Mouse (Mus musculus) bone marrow, adult 2 months (tissue): ENCODE data around the gene Ctsl. TPM values are rescaled to one million over a fixed set of nuclear protein-coding genes. Genes with fewer than 3 reads are reported as not detected.

Experiments
- H3K27ac ChIP-seq: fragments of 200-500 bp; 2 replicates; pipeline ENCODE4 v1.5.1; 2012; ENCODE audit warnings: low read depth, mild to moderate bottlenecking, control low read depth, inconsistent platforms, low read length; ENCODE audit not compliant: control insufficient read depth, poor library complexity, insufficient read depth
- H3K4me1 ChIP-seq: fragments of 200-500 bp; 2 replicates; pipeline ENCODE4 v1.6.1; 2011; ENCODE audit warnings: low read length; ENCODE audit not compliant: control insufficient read depth, insufficient read depth
- H3K4me3 ChIP-seq: fragments of 200-500 bp; replicated peaks from 2 replicates; pipeline ENCODE3; 2011; ENCODE audit warnings: mild to moderate bottlenecking, low read depth, low read length, control low read depth; ENCODE audit not compliant: control insufficient read depth
- CTCF ChIP-seq: fragments of 200-500 bp; IDR thresholded peaks from 2 replicates; pipeline ENCODE4 v1.5.1; 2011; ENCODE audit warnings: low read length, control low read depth; ENCODE audit not compliant: control insufficient read depth, insufficient read depth
- POLR2A ChIP-seq: fragments of 200-500 bp; IDR thresholded peaks from 2 replicates; pipeline ENCODE4 v1.6.1; 2011; ENCODE audit warnings: low read depth, mild to moderate bottlenecking, control low read depth, low read length, borderline replicate concordance; ENCODE audit not compliant: control insufficient read depth
- WGBS: fragments of 180-500 bp; shearing (Covaris S2); methylation state at CpG from one replicate; pipeline ENCODE4 v1.1.7; 2018; 5-methylcytosine and 5-hydroxymethylcytosine counted together
- polyA plus RNA-seq: library from polyadenylated mRNA; stranded (reverse); fragments of >200 nt; gene quantifications from 2 replicates; pipeline ENCODE4 v1.2.4, GENCODE M21; 2011; ENCODE audit warnings: low replicate concordance; ENCODE audit not compliant: missing spikeins, insufficient read depth, insufficient read length

Ctsl gene
- polyA plus RNA-seq, 1 experiment, result 98.7 TPM

GRCm38 (mm10) chr13:64386048-64386447 lies 15.4 kb upstream of the Ctsl start:
- no peaks in the 10 kb centered on the region for H3K4me1 ChIP-seq
- TF ChIP-seq CTCF (no peak), POLR2A (no peak)
- H3K4me3 ChIP-seq, result no peak overlapping the region
- 48% methylated on average over 2 of the region's 2 CpGs for WGBS
- no peak overlapping the region for H3K27ac ChIP-seq

DNA sequence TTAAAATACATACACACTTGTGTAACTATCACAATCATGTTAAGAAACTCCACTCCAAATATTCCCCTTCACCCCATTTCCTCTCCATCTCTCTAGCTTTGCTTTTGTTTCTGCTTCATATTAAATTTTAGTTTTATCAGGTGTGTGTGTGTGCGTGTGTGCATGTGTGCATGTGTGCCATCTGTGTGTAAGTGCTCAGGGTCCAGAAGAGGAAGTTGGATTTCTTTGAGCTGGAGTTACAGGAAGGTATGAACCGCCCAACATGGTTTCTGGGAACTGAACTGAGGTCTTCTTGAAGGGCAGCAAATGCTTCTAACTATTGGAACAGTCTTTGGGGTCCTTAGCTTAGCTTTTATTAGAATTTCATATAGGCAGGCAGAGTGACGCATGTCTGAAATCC lies 14.2 kb upstream of the Ctsl start:
- no peaks in the 10 kb centered on the region for H3K4me1 ChIP-seq
- TF ChIP-seq POLR2A (no peak), CTCF (no peak)
- H3K4me3 ChIP-seq, result no peak overlapping the region
- 53% methylated on average over 3 of the region's 3 CpGs for WGBS
- H3K27ac ChIP-seq, result no peak overlapping the region

GRCm38 (mm10) chr13:64380251-64380650 lies 9.6 kb upstream of the Ctsl start:
- Histone ChIP-seq H3K4me3 (no peak overlapping the region), H3K4me1 (no peaks in the 10 kb centered on the region), H3K27ac (no peak overlapping the region)
- 84% methylated on average over 2 of the region's 2 CpGs for WGBS
- TF ChIP-seq CTCF (no peak), POLR2A (no peak)

DNA sequence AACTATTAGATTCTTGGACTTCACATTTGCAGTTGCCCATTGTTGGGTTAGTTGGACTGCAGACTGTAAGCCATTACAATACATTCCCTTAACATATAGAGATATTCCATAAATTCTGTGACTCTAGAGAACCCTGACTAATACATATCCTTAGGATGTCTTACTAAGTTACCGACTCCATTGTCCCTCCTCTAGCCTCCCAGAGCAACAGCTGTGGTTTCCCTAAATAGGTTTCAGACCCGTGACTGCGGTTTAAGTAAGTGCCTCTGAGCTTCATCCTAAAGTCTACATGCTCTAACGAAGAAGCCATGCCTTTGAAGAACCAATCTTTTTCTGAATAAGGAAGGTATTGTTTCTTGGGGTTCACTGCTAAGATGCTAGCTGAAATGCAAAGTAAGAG lies 7.9 kb upstream of the Ctsl start:
- WGBS, result 70% methylated on average over 4 of the region's 4 CpGs
- Histone ChIP-seq H3K4me3 (no peak overlapping the region), H3K27ac (no peak overlapping the region), H3K4me1 (no peaks in the 10 kb centered on the region)
- TF ChIP-seq CTCF, result no peak
- TF ChIP-seq POLR2A, result no peak

DNA sequence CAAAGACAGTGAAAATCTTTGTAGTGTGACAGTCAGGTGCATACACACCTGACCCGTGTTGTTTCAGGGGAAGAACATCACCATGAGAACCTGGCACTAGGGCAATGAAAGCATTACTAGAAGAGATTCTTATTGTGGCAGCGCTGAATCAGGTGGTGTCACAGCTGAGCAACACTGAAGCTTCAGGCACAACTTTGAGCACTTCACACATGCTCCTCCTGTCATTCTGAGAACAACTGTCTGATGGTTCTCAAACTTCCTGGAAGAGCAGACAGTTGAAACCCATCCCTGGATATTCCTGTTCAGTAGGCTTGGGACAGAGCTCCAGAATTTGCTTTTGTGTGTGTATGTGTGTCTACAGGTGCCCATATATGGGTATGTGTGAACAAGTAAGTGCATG lies 5.8 kb upstream of the Ctsl start:
- TF ChIP-seq POLR2A (no peak), CTCF (no peak)
- H3K4me1 ChIP-seq, result no peaks in the 10 kb centered on the region
- H3K27ac ChIP-seq, result no peak overlapping the region
- 77% methylated on average over 2 of the region's 2 CpGs for WGBS
- H3K4me3 ChIP-seq, result no peak overlapping the region

DNA sequence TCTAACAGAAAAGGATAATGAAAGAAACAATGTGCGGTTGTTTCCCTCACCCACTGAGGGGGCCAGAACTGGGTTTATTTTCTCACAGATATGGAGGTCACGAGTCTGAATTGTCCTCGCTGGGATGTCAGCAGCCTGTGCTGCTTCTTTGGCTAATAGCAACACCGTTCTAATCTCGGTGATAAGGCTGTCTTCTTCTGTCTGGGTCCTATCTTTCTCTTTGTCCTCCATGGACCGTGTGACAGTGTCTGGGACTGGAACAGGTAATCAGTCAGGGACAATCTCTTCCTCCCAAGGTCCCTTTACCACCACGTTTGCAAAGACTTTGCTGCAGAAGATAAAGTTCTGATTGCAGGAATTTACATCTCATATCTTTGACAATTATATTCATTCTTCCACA lies 4.5 kb upstream of the Ctsl start:
- TF ChIP-seq CTCF (no peak), POLR2A (no peak)
- WGBS, result 65% methylated on average over 7 of the region's 7 CpGs
- H3K4me1 ChIP-seq, result no peaks in the 10 kb centered on the region
- no peak overlapping the region for H3K4me3 ChIP-seq
- no peak overlapping the region for H3K27ac ChIP-seq

- TF ChIP-seq CTCF (no peak), POLR2A (no peak)
- WGBS, result 0% methylated on average over 1 of the region's 1 CpGs
- no peaks in the 10 kb centered on the region for H3K4me1 ChIP-seq
- no peak overlapping the region for H3K27ac ChIP-seq
- no peak overlapping the region for H3K4me3 ChIP-seq
Measured at GRCm38 (mm10) chr13:64373695-64374094, 3.0 kb upstream of the Ctsl start.

GRCm38 (mm10) chr13:64369805-64370172 lies 901 bp downstream of the Ctsl start:
- H3K27ac ChIP-seq, result no peak overlapping the region
- WGBS, result under 1% methylated on average over 29 of the region's 29 CpGs
- TF ChIP-seq CTCF (no peak), POLR2A (no peak)
- no peaks in the 10 kb centered on the region for H3K4me1 ChIP-seq
- H3K4me3 ChIP-seq, result peak overlapping the region; percentile 73

GRCm38 (mm10) chr13:64368596-64368995 lies 2.1 kb downstream of the Ctsl start:
- Histone ChIP-seq H3K4me3 (no peak overlapping the region), H3K4me1 (no peaks in the 10 kb centered on the region), H3K27ac (no peak overlapping the region)
- 92% methylated on average over 1 of the region's 1 CpGs for WGBS
- TF ChIP-seq CTCF (no peak), POLR2A (no peak)
